Mouse (Mus musculus) embryonic fibroblast, embryonic 13.5 days (primary cell): Measurements from ENCODE around the gene Cry1.

Experiments used
- CTCF ChIP-seq: IDR thresholded peaks from 2 replicates; pipeline ENCODE4 v1.5.1; 2011; ENCODE audit warnings: mild to moderate bottlenecking, control low read depth, low read length, moderate library complexity, borderline replicate concordance; ENCODE audit not compliant: insufficient read depth
- POLR2A ChIP-seq: IDR thresholded peaks from 2 replicates; pipeline ENCODE4 v1.6.1; 2011; ENCODE audit warnings: low read depth, mild to moderate bottlenecking, control low read depth, low read length, moderate library complexity

DNA sequence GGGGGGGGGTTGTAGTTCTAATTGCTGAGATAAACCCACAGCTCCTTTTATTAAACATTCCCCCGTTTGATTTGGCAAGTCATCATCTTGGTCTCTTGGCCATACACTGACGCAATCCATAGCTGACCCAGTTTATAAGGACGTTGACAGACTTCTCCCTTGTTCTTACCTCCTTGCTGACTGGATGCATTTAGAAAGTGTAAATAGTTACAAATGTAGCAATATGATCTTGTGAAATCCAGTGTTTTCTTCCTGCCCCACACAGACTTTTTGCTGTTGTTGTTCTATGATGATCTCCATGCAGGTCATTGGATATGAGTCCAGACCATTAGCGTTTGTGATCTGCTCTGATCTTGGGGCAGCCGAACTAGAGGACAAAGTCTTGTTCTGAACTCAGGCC lies 5.1 kb upstream of the Cry1 start:
- TF ChIP-seq CTCF (no peak), POLR2A (no peak)
